Mouse (Mus musculus) thymus, adult 2 months (tissue): ENCODE data around the gene Wwox. TPM values are rescaled to one million over a fixed set of nuclear protein-coding genes. Genes with fewer than 3 reads are reported as not detected.
A peak's percentile ranks its signal among the peaks of the same experiment; 100 is the strongest.

ENCODE experiments used
- DNase-seq: peaks from one replicate; pipeline ENCODE4 v3.0.0; 2021
- H3K27ac ChIP-seq: fragments of 200-500 bp; 2 replicates; pipeline ENCODE4 v1.5.1; 2012; ENCODE audit warnings: low read length, control low read depth; ENCODE audit not compliant: control insufficient read depth, insufficient read depth
- H3K27me3 ChIP-seq: fragments of 200-500 bp; 2 replicates; pipeline ENCODE4 v1.6.1; 2012; ENCODE audit warnings: mild to moderate bottlenecking, low read length, moderate library complexity, mixed read lengths; ENCODE audit not compliant: control insufficient read depth, insufficient read depth
- H3K36me3 ChIP-seq: fragments of 200-500 bp; 2 replicates; pipeline ENCODE4 v1.6.1; 2012; ENCODE audit warnings: mild to moderate bottlenecking, low read length, moderate library complexity; ENCODE audit not compliant: control insufficient read depth, insufficient read depth
- H3K4me1 ChIP-seq: fragments of 200-500 bp; replicated peaks from 2 replicates; pipeline ENCODE4 v1.6.1; 2012; ENCODE audit warnings: low read length; ENCODE audit not compliant: control insufficient read depth, insufficient read depth
- H3K4me3 ChIP-seq: fragments of 200-500 bp; 2 replicates; pipeline ENCODE4 v1.5.1; 2012; ENCODE audit warnings: mild to moderate bottlenecking, low read length, control low read depth, moderate library complexity; ENCODE audit not compliant: control insufficient read depth, insufficient read depth
- CTCF ChIP-seq: fragments of 200-500 bp; IDR thresholded peaks from 2 replicates; pipeline ENCODE4 v1.5.1; 2012; ENCODE audit warnings: mild to moderate bottlenecking, control low read depth, low read length, moderate library complexity, borderline replicate concordance; ENCODE audit not compliant: control insufficient read depth, poor library complexity, insufficient read depth; ENCODE audit errors: extremely low read depth
- POLR2A ChIP-seq: fragments of 200-500 bp; IDR thresholded peaks from 2 replicates; pipeline ENCODE4 v1.6.1; 2012; ENCODE audit warnings: mild to moderate bottlenecking, low read length, control low read depth, moderate library complexity; ENCODE audit not compliant: control insufficient read depth, poor library complexity, insufficient read depth; ENCODE audit errors: extremely low read depth
- WGBS: fragments of 180-500 bp; shearing (Covaris S2); methylation state at CpG from one replicate; pipeline ENCODE4 v1.1.7; 2018; 5-methylcytosine and 5-hydroxymethylcytosine counted together
- polyA plus RNA-seq: library from polyadenylated mRNA; depleted of rRNA; stranded (reverse); fragments of >200 nt; gene quantifications from 2 replicates; pipeline ENCODE4 v1.2.3, GENCODE M21; 2012

Wwox gene
- polyA plus RNA-seq, 1 experiment: 8.4 TPM

DNA sequence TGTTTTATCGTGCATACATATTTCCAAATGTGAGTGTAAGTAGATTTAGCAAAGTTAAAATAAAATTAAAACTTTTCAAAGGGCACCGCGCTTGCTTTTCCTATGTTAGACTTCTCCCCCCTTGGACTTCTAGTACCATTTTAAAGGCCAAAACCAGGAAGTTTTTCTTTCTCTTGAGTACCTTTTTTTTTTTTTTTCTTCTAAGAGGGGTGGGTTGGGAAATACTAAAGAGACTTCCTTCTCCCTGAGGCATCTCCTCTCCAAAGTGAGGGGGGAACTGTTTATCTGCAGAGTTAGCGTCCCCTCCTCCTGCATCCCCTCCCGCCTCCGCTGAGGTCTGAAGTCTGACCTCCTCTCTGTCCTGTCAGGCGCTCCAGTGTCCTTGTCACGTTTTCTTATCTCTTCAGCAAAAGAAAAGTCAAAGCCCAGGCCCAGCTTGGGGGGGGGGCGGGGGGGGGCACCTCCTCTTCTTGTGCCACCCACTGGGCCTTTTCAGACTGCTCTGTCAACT lies 437.3 kb downstream of the Wwox start:
- Histone ChIP-seq H3K27me3 (no peaks in the 10 kb centered on the region), H3K4me1 (peaks cover 61% of the 10 kb centered on the region), H3K36me3 (no peaks in the 10 kb centered on the region), H3K27ac (no peak overlapping the region), H3K4me3 (no peak overlapping the region)
- WGBS: 79% methylated on average over 9 of the region's 9 CpGs
- no peak for DNase-seq
- TF ChIP-seq CTCF (no peak), POLR2A (no peak)

DNA sequence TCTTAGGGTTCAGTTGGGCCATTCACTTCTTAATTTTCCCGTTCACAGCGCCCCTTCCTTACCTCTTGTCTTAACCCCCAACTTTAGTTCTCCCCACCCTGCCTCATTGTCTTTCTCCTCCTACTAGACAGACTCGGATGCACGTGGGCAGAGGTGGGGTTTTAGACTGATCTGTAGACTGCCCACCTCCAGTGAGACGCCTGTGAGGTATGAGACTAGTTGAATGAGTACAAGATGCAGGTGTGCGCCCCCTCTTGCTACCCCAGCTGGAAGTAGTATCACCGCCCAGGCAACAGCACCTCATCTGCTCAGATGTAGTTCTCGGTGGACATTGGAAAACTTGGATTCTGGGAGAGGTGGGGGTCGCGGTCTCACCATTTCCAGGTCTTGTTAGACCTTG lies 437.8 kb downstream of the Wwox start:
- H3K36me3 ChIP-seq: no peaks in the 10 kb centered on the region
- TF ChIP-seq CTCF: no peak
- TF ChIP-seq POLR2A: no peak
- DNase-seq: no peak
- no peak overlapping the region for H3K4me3 ChIP-seq
- 66% methylated on average over 10 of the region's 10 CpGs for WGBS
- H3K27me3 ChIP-seq: no peaks in the 10 kb centered on the region
- H3K27ac ChIP-seq: no peak overlapping the region
- H3K4me1 ChIP-seq: peaks cover 66% of the 10 kb centered on the region

DNA sequence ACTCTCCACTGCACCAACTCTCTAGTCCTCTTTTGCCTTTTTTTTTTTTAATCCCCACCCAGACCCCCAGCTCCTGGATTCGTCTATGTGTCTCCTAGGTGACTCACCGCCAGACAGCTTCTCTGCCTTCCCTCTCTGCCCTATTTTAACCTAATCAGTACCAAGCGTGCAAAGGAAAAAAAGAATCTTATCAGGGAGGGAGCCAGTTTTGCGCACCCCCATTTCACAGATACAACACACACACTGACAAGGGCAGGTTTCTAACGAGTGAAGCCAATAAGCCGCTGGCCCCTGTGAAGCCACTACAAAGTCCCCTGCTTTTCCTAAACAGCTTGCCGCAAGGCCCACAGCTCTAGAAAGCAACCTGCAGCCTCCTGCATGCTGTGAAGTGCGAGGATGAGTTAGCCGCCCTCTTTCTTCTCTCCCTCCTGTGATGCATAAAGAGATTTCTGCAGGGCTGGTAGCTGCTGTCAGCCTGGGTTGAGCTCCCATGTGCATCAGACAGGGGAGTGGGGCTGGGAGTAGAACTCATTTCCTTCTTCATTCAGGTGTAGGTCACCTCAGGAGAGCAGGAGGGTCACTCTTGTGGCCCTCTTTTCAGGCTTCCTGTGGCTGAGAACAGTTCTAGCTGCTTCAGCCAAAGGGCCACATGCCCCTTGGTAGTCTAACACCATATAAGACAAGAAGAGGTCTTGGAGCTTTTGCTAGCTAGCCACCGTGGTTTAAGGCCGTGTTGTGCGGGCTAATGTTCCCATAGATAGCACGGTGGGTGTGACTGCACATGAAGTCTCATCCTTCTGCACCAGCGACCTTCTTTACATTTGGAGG lies 439.2 kb downstream of the Wwox start:
- TF ChIP-seq POLR2A (no peak), CTCF (no peak)
- peak overlapping the region; percentile 18; the same call in 1 of the 2 replicates for H3K27ac ChIP-seq
- no peaks in the 10 kb centered on the region for H3K36me3 ChIP-seq
- no peak overlapping the region for H3K4me3 ChIP-seq
- peaks cover 74% of the 10 kb centered on the region for H3K4me1 ChIP-seq
- no peaks in the 10 kb centered on the region for H3K27me3 ChIP-seq
- peak; percentile 38 for DNase-seq
- 24% methylated on average over 14 of the region's 14 CpGs for WGBS

DNA sequence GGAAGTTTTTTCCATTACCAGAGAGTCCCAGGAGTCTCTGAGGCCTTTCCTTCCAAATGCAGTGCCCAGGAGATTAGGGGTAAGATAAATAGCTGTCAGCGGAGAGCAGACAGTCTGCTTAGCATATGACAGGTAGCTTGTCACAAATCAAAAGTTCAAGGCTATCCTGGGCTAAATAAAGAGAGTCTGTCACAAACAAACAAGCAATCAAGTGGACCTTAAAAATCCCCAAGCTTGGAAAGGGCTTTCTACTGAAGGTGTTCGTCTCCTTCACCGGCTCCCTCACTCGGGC lies 439.8 kb downstream of the Wwox start:
- Histone ChIP-seq H3K27me3 (no peaks in the 10 kb centered on the region), H3K4me3 (no peak overlapping the region), H3K36me3 (no peaks in the 10 kb centered on the region), H3K27ac (peak overlapping the region; percentile 57), H3K4me1 (peaks cover 80% of the 10 kb centered on the region)
- 41% methylated on average over 4 of the region's 4 CpGs for WGBS
- DNase-seq: no peak
- TF ChIP-seq POLR2A (no peak), CTCF (no peak)

DNA sequence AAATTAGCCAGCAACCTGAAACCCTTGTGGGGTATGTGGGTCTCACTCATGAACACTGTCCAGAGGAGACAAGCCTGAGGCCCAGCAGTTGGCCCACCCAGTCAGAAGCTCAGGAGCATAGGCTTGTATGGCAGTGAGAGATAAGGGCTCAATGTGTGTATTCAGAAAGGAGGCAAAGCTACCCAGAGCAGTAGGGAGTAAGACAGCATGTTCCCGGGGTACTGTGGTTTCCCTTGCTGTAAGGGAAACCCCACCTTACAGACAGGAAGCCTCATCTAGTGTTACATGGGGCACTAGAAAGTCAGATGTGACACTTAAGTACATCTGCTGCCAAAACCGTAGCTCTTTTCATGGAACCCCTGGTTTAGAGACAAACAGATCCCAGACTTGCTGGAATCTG lies 440.2 kb downstream of the Wwox start:
- no peak overlapping the region for H3K4me3 ChIP-seq
- H3K27me3 ChIP-seq: no peaks in the 10 kb centered on the region
- peak; percentile 61 for DNase-seq
- H3K36me3 ChIP-seq: no peaks in the 10 kb centered on the region
- 5% methylated on average over 2 of the region's 2 CpGs for WGBS
- peak overlapping the region; percentile 96 for H3K27ac ChIP-seq
- TF ChIP-seq POLR2A (no peak), CTCF (no peak)
- peaks cover 79% of the 10 kb centered on the region for H3K4me1 ChIP-seq

DNA sequence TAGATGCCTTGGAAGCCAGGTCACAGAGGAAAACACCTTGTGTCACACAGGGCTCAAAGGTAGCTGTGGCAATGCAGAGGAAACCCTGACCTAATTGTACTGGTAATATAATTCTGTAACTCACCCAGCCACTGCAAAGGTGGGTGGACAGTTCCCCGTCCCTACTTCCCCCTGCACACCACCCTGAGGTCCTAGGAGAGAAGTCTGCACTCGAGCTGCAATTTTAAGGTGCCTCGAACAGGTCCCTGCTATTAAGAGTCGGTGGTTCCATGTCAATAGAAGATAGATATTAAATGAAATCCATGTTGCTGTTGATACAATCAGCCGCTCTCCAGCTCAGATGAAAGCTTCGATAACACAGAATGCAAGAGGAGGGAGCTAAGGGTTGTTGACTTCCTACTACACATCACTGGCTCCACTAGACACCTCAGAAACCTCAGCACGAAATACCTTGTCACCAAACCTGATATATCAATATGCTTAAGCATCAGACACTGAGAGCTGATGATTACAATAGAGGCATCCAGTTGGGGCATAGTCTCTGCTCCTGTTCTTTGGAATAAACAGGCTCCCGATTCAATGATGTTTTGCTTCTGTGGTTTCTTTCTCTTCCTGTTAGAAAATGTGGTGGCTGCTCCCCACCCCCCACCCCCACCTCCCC lies 441.1 kb downstream of the Wwox start:
- Histone ChIP-seq H3K4me3 (no peak overlapping the region), H3K27ac (peak overlapping the region; percentile 96), H3K4me1 (peaks cover 75% of the 10 kb centered on the region), H3K36me3 (no peaks in the 10 kb centered on the region), H3K27me3 (no peaks in the 10 kb centered on the region)
- TF ChIP-seq POLR2A: no peak
- TF ChIP-seq CTCF: no peak
- WGBS: 4% methylated on average over 8 of the region's 8 CpGs
- DNase-seq: no peak
